Mouse (Mus musculus): ENCODE data around the gene Gpr50.

Gene Gpr50

GRCm38 (mm10) chrX:71663374-71663773 is at the start of gene Gpr50:
Gene Gpr50, plus strand, starts transcription at chrX:71663667.
- WGBS = 13% methylated on average over 9 of the region's 9 CpGs

GRCm38 (mm10) chrX:71622286-71622685 is 41.2 kb upstream of the Gpr50 start:
- WGBS = 64% methylated on average over 1 of the region's 1 CpGs

GRCm38 (mm10) chrX:71623843-71624242 is 39.6 kb upstream of the Gpr50 start:
- WGBS = 25% methylated on average over 1 of the region's 1 CpGs

- WGBS = 2% methylated on average over 4 of the region's 4 CpGs
Observed at GRCm38 (mm10) chrX:71628306-71628705, 35.2 kb upstream of the Gpr50 start.

- WGBS = 72% methylated on average over 4 of the region's 4 CpGs
Observed at GRCm38 (mm10) chrX:71630709-71631108, 32.8 kb upstream of the Gpr50 start.

GRCm38 (mm10) chrX:71631130-71631529 is 32.3 kb upstream of the Gpr50 start:
- whole genome bisulfite sequencing = 80% methylated on average over 1 of the region's 1 CpGs

- 1% methylated on average over 6 of the region's 6 CpGs for WGBS
Observed at GRCm38 (mm10) chrX:71647958-71648357, 15.5 kb upstream of the Gpr50 start.

GRCm38 (mm10) chrX:71648434-71648833 is 15.0 kb upstream of the Gpr50 start:
- 4% methylated on average over 1 of the region's 1 CpGs for WGBS

GRCm38 (mm10) chrX:71648848-71649454 is 14.5 kb upstream of the Gpr50 start:
- 16% methylated on average over 6 of the region's 6 CpGs for WGBS

- WGBS = 40% methylated on average over 8 of the region's 8 CpGs
Observed at GRCm38 (mm10) chrX:71649993-71650392, 13.5 kb upstream of the Gpr50 start.

- 4% methylated on average over 14 of the region's 14 CpGs for WGBS
Observed at GRCm38 (mm10) chrX:71661794-71662193, 1.7 kb upstream of the Gpr50 start.

- 6% methylated on average over 58 of the region's 76 CpGs for WGBS
Observed at GRCm38 (mm10) chrX:71663871-71664687, 612 bp downstream of the Gpr50 start.

GRCm38 (mm10) chrX:71664688-71665026 is 1.2 kb downstream of the Gpr50 start:
- WGBS = 3% methylated on average over 15 of the region's 15 CpGs

GRCm38 (mm10) chrX:71670254-71670653 is 6.8 kb downstream of the Gpr50 start:
- WGBS = 44% methylated on average over 6 of the region's 6 CpGs

- WGBS = 19% methylated on average over 6 of the region's 6 CpGs
Observed at GRCm38 (mm10) chrX:71700817-71701469, 37.5 kb downstream of the Gpr50 start.

All from cerebral cortex, adult 2 months (tissue).